Mouse (Mus musculus) CH12.LX (cell line): ENCODE data around the gene Lypd6b. TPM values are rescaled to one million over a fixed set of nuclear protein-coding genes. Genes with fewer than 3 reads are reported as not detected.

Experiments used
- DNase-seq: peaks from one replicate; pipeline ENCODE4 v3.0.0-alpha.2; 2013; ENCODE audit errors: extremely low read depth
- H3K27ac ChIP-seq: 2 replicates; pipeline ENCODE4 v1.5.1; 2012; ENCODE audit warnings: low read depth, mild to moderate bottlenecking, control low read depth, moderate library complexity; ENCODE audit not compliant: insufficient read depth
- H3K27me3 ChIP-seq: replicated peaks from 2 replicates; pipeline ENCODE3; 2012; ENCODE audit warnings: inconsistent platforms
- H3K36me3 ChIP-seq, 2 experiments: replicated peaks in 1 of 2; 2 replicates each; pipeline versions ENCODE3 to v1.6.1; 2012; ENCODE audit warnings: inconsistent platforms in 1 of 2, low read length in 1 of 2, mild to moderate bottlenecking in 1 of 2, mixed read lengths in 1 of 2, moderate library complexity in 1 of 2; ENCODE audit not compliant: control insufficient read depth in 1 of 2, insufficient read depth in 1 of 2
- H3K4me1 ChIP-seq, 2 experiments: 2 replicates each; pipeline ENCODE4 v1.6.1; 2012; ENCODE audit warnings: inconsistent platforms in 1 of 2, moderate library complexity in 1 of 2; ENCODE audit not compliant: insufficient read depth in 2 of 2, control insufficient read depth in 1 of 2
- H3K4me2 ChIP-seq: 2 replicates; pipeline ENCODE4 v1.6.1; 2012; ENCODE audit warnings: low read depth, mild to moderate bottlenecking, control low read depth; ENCODE audit not compliant: poor library complexity, insufficient read depth, severe bottlenecking
- H3K4me3 ChIP-seq, 3 experiments: fragments of 150-350 bp in 1 of 3; sonication (generic) in 1 of 3; replicated peaks in 1 of 3; 2 replicates each; pipeline versions ENCODE3 to v1.5.1; 2011 to 2012; ENCODE audit warnings: low read depth in 2 of 3, low read length in 2 of 3, mild to moderate bottlenecking in 2 of 3, moderate library complexity in 2 of 3, control low read depth in 1 of 3, improper control_type of control experiment in 1 of 3, inconsistent platforms in 1 of 3, mixed read lengths in 1 of 3; ENCODE audit not compliant: poor library complexity in 1 of 3
- H3K79me2 ChIP-seq: replicated peaks from 2 replicates; pipeline ENCODE4 v1.6.1; 2012; ENCODE audit warnings: mild to moderate bottlenecking, moderate library complexity; ENCODE audit not compliant: control insufficient read depth, poor library complexity, insufficient read depth, severe bottlenecking; ENCODE audit errors: extremely low read depth
- H3K9ac ChIP-seq: 2 replicates; pipeline ENCODE4 v1.6.1; 2012; ENCODE audit warnings: low read depth, mild to moderate bottlenecking, control low read depth, moderate library complexity; ENCODE audit not compliant: insufficient read depth
- H3K9me3 ChIP-seq: replicated peaks from 2 replicates; pipeline ENCODE3; 2012; ENCODE audit warnings: low read length, inconsistent platforms, mixed read lengths
- BHLHE40 ChIP-seq: IDR thresholded peaks from 2 replicates; pipeline ENCODE4 v1.6.1; 2011; ENCODE audit warnings: mild to moderate bottlenecking, low read depth, low read length, improper control_type of control experiment
- CHD1 ChIP-seq: IDR thresholded peaks from 2 replicates; pipeline ENCODE4 v1.6.1; 2012; ENCODE audit warnings: low read depth, low read length, improper control_type of control experiment, inconsistent platforms
- CHD2 ChIP-seq: IDR thresholded peaks from 2 replicates; pipeline ENCODE4 v1.6.1; 2011; ENCODE audit warnings: low read length, improper control_type of control experiment
- E2F4 ChIP-seq: IDR thresholded peaks from 2 replicates; pipeline ENCODE4 v1.6.1; 2011; ENCODE audit warnings: low read depth, low read length, improper control_type of control experiment; ENCODE audit not compliant: insufficient replicate concordance
- ELF1 ChIP-seq: IDR thresholded peaks from 2 replicates; pipeline ENCODE4 v1.6.1; 2014; ENCODE audit warnings: low read depth, mild to moderate bottlenecking, inconsistent platforms, low read length, improper control_type of control experiment
- EP300 ChIP-seq: IDR thresholded peaks from 2 replicates; pipeline ENCODE4 v1.6.1; 2011; ENCODE audit warnings: low read length, improper control_type of control experiment
- GABPA ChIP-seq: IDR thresholded peaks from 2 replicates; pipeline ENCODE4 v1.6.1; 2012; ENCODE audit warnings: low read depth, low read length, improper control_type of control experiment, inconsistent platforms; ENCODE audit not compliant: insufficient replicate concordance
- IRF4 ChIP-seq: IDR thresholded peaks from 2 replicates; pipeline ENCODE4 v1.6.1; 2014; ENCODE audit warnings: low read depth, mild to moderate bottlenecking, inconsistent platforms, low read length, improper control_type of control experiment
- JUN ChIP-seq: IDR thresholded peaks from 2 replicates; pipeline ENCODE4 v1.6.1; 2011; ENCODE audit warnings: low read depth, mild to moderate bottlenecking, low read length, improper control_type of control experiment, moderate library complexity; ENCODE audit not compliant: insufficient read depth
- JUND ChIP-seq: conservative IDR thresholded peaks from 2 replicates; pipeline ENCODE4 v1.6.1; 2011; ENCODE audit warnings: low read depth, low read length, improper control_type of control experiment
- KAT2A ChIP-seq: IDR thresholded peaks from 2 replicates; pipeline ENCODE4 v1.6.1; 2012; ENCODE audit warnings: low read length, improper control_type of control experiment, inconsistent platforms; ENCODE audit not compliant: insufficient replicate concordance
- MAFK ChIP-seq: IDR thresholded peaks from 2 replicates; pipeline ENCODE4 v1.6.1; 2011; ENCODE audit warnings: low read length, improper control_type of control experiment; ENCODE audit not compliant: insufficient replicate concordance
- MAX ChIP-seq: IDR thresholded peaks from 2 replicates; pipeline ENCODE4 v1.6.1; 2011; ENCODE audit warnings: low read length, improper control_type of control experiment
- MEF2A ChIP-seq: IDR thresholded peaks from 2 replicates; pipeline ENCODE4 v1.6.1; 2014; ENCODE audit warnings: low read depth, mild to moderate bottlenecking, inconsistent platforms, low read length, improper control_type of control experiment, borderline replicate concordance
- MXI1 ChIP-seq: IDR thresholded peaks from 2 replicates; pipeline ENCODE4 v1.6.1; 2011; ENCODE audit warnings: mild to moderate bottlenecking, low read depth, low read length, improper control_type of control experiment
- MYC ChIP-seq: IDR thresholded peaks from 2 replicates; pipeline ENCODE4 v1.6.1; 2011; ENCODE audit warnings: low read depth, mild to moderate bottlenecking, improper control_type of control experiment, low read length
- NELFE ChIP-seq: IDR thresholded peaks from 2 replicates; pipeline ENCODE4 v1.6.1; 2011; ENCODE audit warnings: low read depth, low read length, improper control_type of control experiment
- NRF1 ChIP-seq: IDR thresholded peaks from 2 replicates; pipeline ENCODE4 v1.6.1; 2014; ENCODE audit warnings: low read depth, mild to moderate bottlenecking, inconsistent platforms, low read length, improper control_type of control experiment, moderate library complexity
- PAX5 ChIP-seq: IDR thresholded peaks from 2 replicates; pipeline ENCODE4 v1.6.1; 2012; ENCODE audit warnings: low read length, inconsistent platforms, mixed read lengths
- POLR2A ChIP-seq: IDR thresholded peaks from 2 replicates; pipeline ENCODE4 v1.6.1; 2011; ENCODE audit warnings: low read depth, mild to moderate bottlenecking, improper control_type of control experiment, low read length
- POLR2AphosphoS2 ChIP-seq: IDR thresholded peaks from 2 replicates; pipeline ENCODE4 v1.6.1; 2011; ENCODE audit warnings: low read depth, low read length, improper control_type of control experiment
- RAD21 ChIP-seq: IDR thresholded peaks from 2 replicates; pipeline ENCODE4 v1.6.1; 2011; ENCODE audit warnings: low read depth, mild to moderate bottlenecking, low read length, improper control_type of control experiment, moderate library complexity
- SIN3A ChIP-seq: IDR thresholded peaks from 2 replicates; pipeline ENCODE4 v1.6.1; 2012; ENCODE audit warnings: low read length, improper control_type of control experiment, inconsistent platforms
- SMC3 ChIP-seq: IDR thresholded peaks from 2 replicates; pipeline ENCODE4 v1.6.1; 2011; ENCODE audit warnings: low read depth, low read length, improper control_type of control experiment
- TBP ChIP-seq: conservative IDR thresholded peaks from 2 replicates; pipeline ENCODE4 v1.6.1; 2011; ENCODE audit warnings: low read depth, low read length, improper control_type of control experiment
- TCF12 ChIP-seq: IDR thresholded peaks from 2 replicates; pipeline ENCODE4 v1.6.1; 2014; ENCODE audit warnings: low read depth, mild to moderate bottlenecking, inconsistent platforms, low read length, improper control_type of control experiment
- UBTF ChIP-seq: IDR thresholded peaks from 2 replicates; pipeline ENCODE4 v1.6.1; 2012; ENCODE audit warnings: low read depth, mild to moderate bottlenecking, inconsistent platforms, low read length, improper control_type of control experiment, moderate library complexity
- USF1 ChIP-seq: IDR thresholded peaks from 2 replicates; pipeline ENCODE4 v1.6.1; 2014; ENCODE audit warnings: low read depth, mild to moderate bottlenecking, inconsistent platforms, low read length, improper control_type of control experiment
- USF2 ChIP-seq: conservative IDR thresholded peaks from 2 replicates; pipeline ENCODE4 v1.6.1; 2011; ENCODE audit warnings: low read depth, low read length, improper control_type of control experiment
- ZC3H11A ChIP-seq: IDR thresholded peaks from 2 replicates; pipeline ENCODE4 v1.6.1; 2012; ENCODE audit warnings: low read depth, mild to moderate bottlenecking, inconsistent platforms, low read length, improper control_type of control experiment
- ZKSCAN1 ChIP-seq: IDR thresholded peaks from 2 replicates; pipeline ENCODE4 v1.6.1; 2012; ENCODE audit warnings: low read depth, inconsistent platforms, low read length, improper control_type of control experiment, borderline replicate concordance
- ZMIZ1 ChIP-seq: IDR thresholded peaks from 2 replicates; pipeline ENCODE4 v1.6.1; 2012; ENCODE audit warnings: low read depth, mild to moderate bottlenecking, inconsistent platforms, low read length, improper control_type of control experiment
- ZNF384 ChIP-seq: IDR thresholded peaks from 2 replicates; pipeline ENCODE4 v1.6.1; 2012; ENCODE audit warnings: low read depth, low read length, improper control_type of control experiment, inconsistent platforms
- dilution Hi-C: fragments of 300-500 bp; cut with MboI; formaldehyde crosslinking; loops from 2 replicates; pipeline ENCODE4 v1.14.3; 2020; ENCODE audit warnings: low sequenced_read_pairs; ENCODE audit not compliant: extremely low pct_unique_long_range_greater_than_20kb, extremely low pct_ligation_motif_present
- in situ Hi-C: fragments of 300-500 bp; cut with MboI; formaldehyde crosslinking; loops from 3 replicates; pipeline ENCODE4 v1.14.3; 2019; ENCODE audit warnings: low sequenced_read_pairs, low pct_ligation_motif_present, low pct_unique_long_range_greater_than_20kb, mixed read lengths
- polyA plus RNA-seq: library from polyadenylated mRNA; unstranded; fragments of >175 nt; gene quantifications from 2 replicates; pipeline ENCODE4 v1.2.1, GENCODE M21; 2012; ENCODE audit warnings: low read depth; ENCODE audit not compliant: insufficient read length
- total RNA-seq, 2 experiments: library from RNA; depleted of rRNA; stranded (reverse); fragments of 300-350 nt in 1 of 2; fragments of >200 nt in 1 of 2; gene quantifications; 2 replicates each; pipeline ENCODE4 v1.2.3; 2012 to 2014

Lypd6b gene
- total and polyA plus RNA-seq, 3 experiments = 0.15 to 1.4 TPM; not detected in 1

DNA sequence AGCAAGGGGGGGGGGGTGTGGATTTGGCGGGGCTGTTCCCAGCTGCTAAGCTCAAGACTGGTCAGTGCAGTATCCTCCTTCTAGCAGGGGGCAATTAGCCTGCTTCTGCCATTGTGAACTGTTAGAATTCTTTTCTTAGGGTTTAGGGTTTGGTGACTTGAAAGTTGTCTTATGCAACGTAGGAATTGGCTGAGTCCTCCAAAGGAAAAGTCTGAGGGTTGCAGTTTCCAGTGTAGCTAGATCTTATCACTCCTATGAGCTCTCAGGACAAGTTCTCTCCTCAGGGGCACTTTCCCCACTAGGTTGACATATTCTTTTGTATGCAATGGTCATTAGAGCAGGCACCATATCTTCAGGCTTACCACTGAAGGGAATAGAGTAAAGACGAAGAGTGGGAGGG lies 1.2 kb downstream of the Lypd6b start:
- H3K36me3 ChIP-seq = no peaks in the 10 kb centered on the region
- no peaks in the 10 kb centered on the region for H3K27me3 ChIP-seq
- TF ChIP-seq IRF4 (no peak), RAD21 (no peak), KAT2A (no peak), ELF1 (no peak), MAFK (no peak), MXI1 (no peak), GABPA (no peak), MEF2A (no peak), ZKSCAN1 (no peak), PAX5 (no peak), USF1 (no peak)
- H3K4me1 ChIP-seq = peaks cover 3 to 15% of the 10 kb centered on the region in 2 experiments
- peak overlapping the region; percentile 38; the same call in 1 of the 2 replicates for H3K4me2 ChIP-seq
- dilution Hi-C loops (no loop called here), in situ Hi-C loops (no loop called here)
- H3K27ac ChIP-seq = no peak overlapping the region
- H3K4me3 ChIP-seq = no peak overlapping the region
- no peak overlapping the region for H3K9ac ChIP-seq
- DNase-seq = no peak
- H3K79me2 ChIP-seq = no peaks in the 10 kb centered on the region
- H3K9me3 ChIP-seq = peaks cover 10% of the 10 kb centered on the region

DNA sequence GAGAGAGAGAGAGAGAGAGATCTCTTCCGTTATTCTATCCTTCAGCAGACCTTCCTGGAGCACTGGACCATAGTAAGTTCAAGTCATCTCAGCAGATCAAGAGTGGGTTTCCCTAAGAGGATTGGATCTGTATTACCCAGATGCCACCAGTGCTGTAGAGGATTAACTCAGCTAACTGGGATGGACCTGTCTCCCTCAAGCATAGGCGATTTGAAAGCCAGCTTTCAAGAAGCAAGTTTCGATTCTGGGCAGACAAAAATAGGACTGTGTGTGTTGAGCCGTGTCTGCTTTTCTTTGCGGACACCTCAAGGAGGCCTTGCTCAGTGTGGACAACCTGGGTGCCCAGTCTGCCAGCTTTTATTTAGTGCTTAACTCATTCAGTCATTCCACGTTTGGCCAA lies 1.6 kb downstream of the Lypd6b start:
- in situ Hi-C loops = no loop called here

More for the DNA sequence above, 1.6 kb downstream of the Lypd6b start:
- Histone ChIP-seq H3K9ac (no peak overlapping the region), H3K27ac (no peak overlapping the region), H3K9me3 (peaks cover 10% of the 10 kb centered on the region), H3K4me2 (peak overlapping the region; percentile 38), H3K27me3 (no peaks in the 10 kb centered on the region), H3K36me3 (no peaks in the 10 kb centered on the region), H3K4me3 (no peak overlapping the region), H3K79me2 (no peaks in the 10 kb centered on the region), H3K4me1 (peaks cover 3 to 15% of the 10 kb centered on the region in 2 experiments)
- TF ChIP-seq ZMIZ1 = no peak
- no peak for TF ChIP-seq ZNF384
- no peak for TF ChIP-seq POLR2AphosphoS2
- no peak for TF ChIP-seq UBTF
- TF ChIP-seq JUND = 0 out of 2 replicates have a peak, but pooled peaks have one; percentile 22
- TF ChIP-seq RAD21 = no peak
- no peak for TF ChIP-seq NRF1
- TF ChIP-seq SMC3 = no peak
- TF ChIP-seq BHLHE40 = no peak
- no peak for TF ChIP-seq TBP
- peak; percentile 69 for TF ChIP-seq IRF4
- no peak for TF ChIP-seq JUN
- 0 out of 2 replicates have a peak, but pooled peaks have one; percentile 25 for TF ChIP-seq SIN3A
- no peak for TF ChIP-seq MXI1
- TF ChIP-seq E2F4 = no peak
- TF ChIP-seq POLR2A = no peak
- TF ChIP-seq MYC = 0 out of 2 replicates have a peak, but pooled peaks have one; percentile 35
- no peak for TF ChIP-seq ZC3H11A
- no peak for TF ChIP-seq NELFE
- no peak for TF ChIP-seq TCF12
- TF ChIP-seq MEF2A = peak; percentile 82; the same call in 1 of the 2 replicates
- 0 out of 2 replicates have a peak, but pooled peaks have one; percentile 51 for TF ChIP-seq CHD1
- TF ChIP-seq MAX = no peak
- TF ChIP-seq CHD2 = no peak; the same call in 1 of the 2 replicates
- peak; percentile 25; the same call in 1 of the 2 replicates for TF ChIP-seq EP300
- no peak for TF ChIP-seq USF2
- peak; percentile 27 for DNase-seq
- dilution Hi-C loops = no loop called here
